Mouse (Mus musculus): ENCODE data around the gene Usp6nl.

DNA sequence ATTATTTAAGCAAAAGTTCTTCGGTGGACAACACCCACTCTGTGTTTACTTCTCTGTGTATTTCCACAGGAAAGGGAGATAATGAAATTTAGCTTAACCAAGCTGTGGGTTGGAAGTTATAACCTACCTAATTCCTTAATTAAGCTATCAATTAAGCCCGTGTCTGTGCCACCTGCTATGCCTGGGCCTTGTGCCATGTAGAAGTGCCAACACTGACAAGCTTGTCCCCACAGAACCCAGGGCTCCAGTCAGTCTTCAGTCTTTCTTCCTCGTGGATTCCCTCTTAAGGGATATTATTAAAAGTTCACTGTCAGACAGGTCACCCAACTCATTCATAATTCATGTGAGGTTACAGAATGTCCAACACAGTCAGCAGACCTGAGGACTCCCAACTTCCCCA is 128.1 kb downstream of the Usp6nl start:
- no peak for TF ChIP-seq CTCF (IDR thresholded peaks at IDR 0.05; ENCODE audit: extremely low read depth, insufficient read depth, low read length)
- TF ChIP-seq POLR2A (IDR thresholded peaks at IDR 0.05; ENCODE audit: extremely low read depth, insufficient read depth, low read length) = no peak

All from cortical plate, adult 2 months (tissue).